Mouse (Mus musculus) E14TG2a.4 (cell line): ENCODE data around the gene Stpg3.

Experiments
- H3K27me3 ChIP-seq: 2 replicates; pipeline ENCODE4 v1.6.1; 2014; ENCODE audit warnings: low read length, control low read depth; ENCODE audit not compliant: insufficient read depth
- H3K36me3 ChIP-seq: 2 replicates; pipeline ENCODE4 v1.6.1; 2014; ENCODE audit warnings: low read length, control low read depth; ENCODE audit not compliant: insufficient read depth
- H3K4me1 ChIP-seq: replicated peaks from 2 replicates; pipeline ENCODE4 v1.6.1; 2014; ENCODE audit warnings: low read depth, low read length, control low read depth
- H3K4me3 ChIP-seq: replicated peaks from 2 replicates; pipeline ENCODE4 v1.5.1; 2014; ENCODE audit warnings: mild to moderate bottlenecking, low read length
- H3K9me3 ChIP-seq: 2 replicates; pipeline ENCODE4 v1.6.1; 2014; ENCODE audit warnings: low read length, control low read depth
- CTCF ChIP-seq: conservative IDR thresholded peaks from 2 replicates; pipeline ENCODE4 v1.5.1; 2014; ENCODE audit warnings: low read length
- NANOG ChIP-seq: IDR thresholded peaks from 2 replicates; pipeline ENCODE4 v1.6.1; 2014; ENCODE audit warnings: borderline replicate concordance, low read length, mixed read lengths
- POU5F1 ChIP-seq: IDR thresholded peaks from 2 replicates; pipeline ENCODE4 v1.6.1; 2014; ENCODE audit warnings: low read length, borderline replicate concordance

The Stpg3 gene

DNA sequence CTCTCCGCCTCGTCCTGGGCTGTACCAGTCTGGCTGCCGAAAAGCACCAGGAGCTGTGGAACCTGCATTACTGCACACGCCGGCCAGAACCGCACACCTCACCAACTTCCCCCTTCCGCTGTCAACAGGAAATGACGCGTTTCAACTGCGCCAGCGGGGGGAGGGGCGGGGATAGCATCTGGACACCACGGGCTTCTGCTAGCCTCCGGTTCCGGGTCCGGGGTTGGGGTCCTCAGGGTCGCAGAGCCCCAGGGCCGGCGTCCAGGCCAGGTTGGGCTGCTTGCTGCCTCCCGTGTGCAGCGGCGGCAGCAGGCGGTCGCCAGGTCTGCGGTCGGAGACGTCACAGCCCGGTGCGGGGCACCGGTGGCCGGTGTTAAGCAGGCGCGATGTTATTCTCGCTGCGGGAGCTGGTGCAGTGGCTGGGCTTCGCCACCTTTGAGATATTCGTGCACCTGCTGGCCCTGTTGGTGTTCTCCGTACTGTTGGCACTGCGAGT is 40.9 kb upstream of the Stpg3 start, which contains the start of gene Tmem203:
Tmem203 (plus strand) TSS at position 156 of the 496 bp plus-strand sequence.
- Histone ChIP-seq H3K4me3 (peak within 1 kb of the TSS; percentile 100), H3K9me3 (no peaks in the 10 kb centered on the region), H3K4me1 (peaks cover 45% of the 10 kb centered on the region), H3K36me3 (peaks cover 39% of the 10 kb centered on the region), H3K27me3 (no peaks in the 10 kb centered on the region)
- no peak for TF ChIP-seq POU5F1

GRCm38 (mm10) chr2:25252331-25252730 is 37.9 kb upstream of the Stpg3 start:
- no peak; the same call in 1 of the 2 replicates for TF ChIP-seq CTCF
- no peak for TF ChIP-seq NANOG
- TF ChIP-seq POU5F1: no peak
- no peaks in the 10 kb centered on the region for H3K27me3 ChIP-seq
- H3K4me1 ChIP-seq: peaks cover 69% of the 10 kb centered on the region
- peaks cover 69% of the 10 kb centered on the region for H3K36me3 ChIP-seq
- H3K9me3 ChIP-seq: no peaks in the 10 kb centered on the region
- H3K4me3 ChIP-seq: no peak overlapping the region

DNA sequence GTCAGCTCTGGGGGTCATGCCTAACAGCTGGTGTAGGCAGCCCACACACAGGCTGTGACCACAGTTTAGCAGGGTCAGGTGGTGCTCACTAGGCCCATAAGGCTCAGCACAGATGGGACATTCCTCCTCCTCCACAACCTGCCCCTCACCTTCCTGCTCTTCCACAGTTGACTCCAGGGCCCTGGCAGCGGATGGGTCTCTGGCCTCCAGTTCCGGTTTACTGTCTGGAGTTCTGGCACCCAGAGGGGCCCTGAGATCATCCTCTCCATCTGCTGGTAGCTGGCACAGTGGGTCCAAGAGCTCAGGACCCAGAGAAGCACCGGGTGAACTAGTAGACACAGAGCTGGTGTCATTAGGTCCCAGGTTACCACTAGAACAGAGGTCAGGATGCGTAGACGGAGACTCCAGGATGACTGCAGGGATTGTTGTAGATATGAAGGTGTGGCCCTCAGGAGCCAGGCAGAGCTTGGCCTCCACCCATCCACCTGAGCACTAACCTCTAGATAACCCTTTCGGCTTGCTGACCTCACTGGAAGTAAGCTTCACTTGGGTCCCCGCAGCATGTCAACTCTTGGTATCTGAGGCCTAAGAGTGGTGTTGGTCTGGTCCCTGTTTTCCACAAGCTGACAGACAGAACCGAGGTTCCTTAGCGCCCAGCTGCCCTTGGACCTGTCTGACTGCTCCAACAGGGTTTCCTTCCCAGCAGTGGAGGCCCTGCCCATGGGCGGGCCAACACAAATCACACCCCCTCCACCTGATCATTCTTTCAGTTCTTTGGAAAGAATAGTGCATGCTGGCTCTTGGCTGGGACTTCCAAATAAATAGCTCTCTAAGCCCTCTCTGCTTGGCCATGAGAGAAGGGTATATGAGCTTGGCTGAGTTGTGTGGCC is 32.0 kb upstream of the Stpg3 start, which contains the start of gene AL732309.1:
AL732309.1 (minus strand) TSS at position 681 of the 890 bp plus-strand sequence.
- H3K4me3 ChIP-seq: no peak within 1 kb of the TSS; the same call in 1 of the 2 replicates
- peaks cover 77% of the 10 kb centered on the region for H3K36me3 ChIP-seq
- H3K9me3 ChIP-seq: no peaks in the 10 kb centered on the region
- H3K4me1 ChIP-seq: peaks cover 78% of the 10 kb centered on the region
- H3K27me3 ChIP-seq: peaks cover 12% of the 10 kb centered on the region
- TF ChIP-seq NANOG: no peak
- TF ChIP-seq CTCF: no peak
- TF ChIP-seq POU5F1: no peak

DNA sequence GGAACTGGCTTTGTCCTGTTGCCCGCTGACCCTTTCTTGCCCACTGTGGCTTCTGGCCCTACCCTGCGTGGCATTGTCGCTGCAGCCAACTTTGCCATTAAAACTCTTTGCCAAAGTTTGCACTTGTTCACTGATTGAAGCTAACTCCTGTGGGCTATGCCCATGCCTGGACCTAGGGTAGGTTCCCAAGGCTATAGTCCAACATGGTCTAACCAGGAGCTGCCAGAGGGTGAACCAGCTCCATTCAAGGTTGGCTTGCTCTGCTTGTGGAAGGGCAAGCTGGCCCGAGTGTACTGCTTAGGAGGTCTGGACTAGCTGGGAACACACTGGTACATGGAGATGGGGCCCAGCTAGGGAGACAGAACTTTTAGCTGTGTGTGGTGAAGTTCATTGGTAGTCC is 29.7 kb upstream of the Stpg3 start:
- no peak for TF ChIP-seq CTCF
- H3K9me3 ChIP-seq: no peaks in the 10 kb centered on the region
- H3K36me3 ChIP-seq: peaks cover 54% of the 10 kb centered on the region
- H3K4me3 ChIP-seq: no peak overlapping the region
- peaks cover 86% of the 10 kb centered on the region for H3K4me1 ChIP-seq
- H3K27me3 ChIP-seq: peaks cover 15% of the 10 kb centered on the region

- peaks cover 15% of the 10 kb centered on the region for H3K27me3 ChIP-seq
- peak overlapping the region; percentile 78; the same call in 1 of the 2 replicates for H3K4me3 ChIP-seq
- H3K4me1 ChIP-seq: peaks cover 85% of the 10 kb centered on the region
- no peaks in the 10 kb centered on the region for H3K9me3 ChIP-seq
- H3K36me3 ChIP-seq: peaks cover 46% of the 10 kb centered on the region
- TF ChIP-seq CTCF (no peak), NANOG (no peak), POU5F1 (no peak)
Measured at GRCm38 (mm10) chr2:25243342-25243741, 28.9 kb upstream of the Stpg3 start.

DNA sequence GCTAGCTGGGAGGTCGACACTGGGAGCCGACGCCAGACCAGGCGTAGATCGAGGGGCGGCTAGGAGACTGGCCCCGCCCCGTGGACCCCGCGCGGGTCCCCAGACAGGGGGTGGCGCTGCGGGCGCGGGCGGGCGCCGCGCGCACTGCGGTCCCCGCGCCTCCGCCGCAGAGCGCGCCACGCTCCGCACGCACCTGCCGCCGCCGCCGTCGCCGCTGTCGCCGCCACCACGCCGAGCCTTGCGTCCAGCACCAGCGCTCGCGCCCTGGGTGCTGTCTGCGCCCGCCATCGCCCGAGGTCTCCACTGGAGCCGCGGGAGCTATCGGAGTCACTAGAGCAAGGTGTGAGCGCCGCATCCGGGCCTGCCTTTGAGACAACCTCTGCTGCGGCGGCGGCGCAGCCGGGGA is 27.7 kb upstream of the Stpg3 start, which contains the start of the genes Rnf208 and Cysrt1:
Rnf208 (plus strand) TSS at position 155 of the 406 bp plus-strand sequence.
Cysrt1 (minus strand) TSS at position 352 of the 406 bp plus-strand sequence.
- Histone ChIP-seq H3K9me3 (no peaks in the 10 kb centered on the region), H3K36me3 (peaks cover 34% of the 10 kb centered on the region), H3K4me1 (peaks cover 85% of the 10 kb centered on the region), H3K27me3 (peaks cover 15% of the 10 kb centered on the region), H3K4me3 (peak within 1 kb of the TSS; percentile 78)
- TF ChIP-seq POU5F1: no peak
- no peak for TF ChIP-seq NANOG
- TF ChIP-seq CTCF: no peak

DNA sequence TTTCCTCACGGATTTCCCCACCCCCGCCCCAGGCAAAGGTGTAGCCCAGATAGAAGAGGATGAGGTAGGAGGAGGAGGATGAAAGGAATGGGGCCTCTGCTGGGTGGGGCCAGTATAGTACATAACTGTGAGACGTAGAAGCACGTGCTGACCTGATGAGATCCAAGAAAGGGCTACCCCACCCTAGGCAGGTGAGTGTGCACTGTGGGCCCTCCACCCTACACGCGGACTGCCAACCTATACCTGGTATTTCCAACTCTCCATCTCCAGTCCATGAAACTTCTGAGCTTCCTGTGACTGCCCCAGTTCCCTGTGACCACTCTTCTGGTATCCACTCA is 27.0 kb upstream of the Stpg3 start:
- TF ChIP-seq NANOG (no peak), POU5F1 (no peak), CTCF (no peak)
- peaks cover 27% of the 10 kb centered on the region for H3K36me3 ChIP-seq
- H3K27me3 ChIP-seq: peaks cover 15% of the 10 kb centered on the region
- peaks cover 85% of the 10 kb centered on the region for H3K4me1 ChIP-seq
- H3K9me3 ChIP-seq: no peaks in the 10 kb centered on the region
- H3K4me3 ChIP-seq: peak overlapping the region; percentile 78

- peaks cover 15% of the 10 kb centered on the region for H3K27me3 ChIP-seq
- no peaks in the 10 kb centered on the region for H3K9me3 ChIP-seq
- H3K4me1 ChIP-seq: peaks cover 85% of the 10 kb centered on the region
- peaks cover 21% of the 10 kb centered on the region for H3K36me3 ChIP-seq
- TF ChIP-seq NANOG (no peak), CTCF (no peak), POU5F1 (no peak)
- H3K4me3 ChIP-seq: peak overlapping the region; percentile 78
Measured at GRCm38 (mm10) chr2:25240723-25241437, 26.4 kb upstream of the Stpg3 start.
